Mouse (Mus musculus): ENCODE data around the gene Gm20683. TPM values are rescaled to one million over a fixed set of nuclear protein-coding genes. Genes with fewer than 3 reads are reported as not detected.
A peak's percentile ranks its signal among the peaks of the same experiment; 100 is the strongest.

The Gm20683 gene
- polyA plus RNA-seq, 1 experiment from 2014 or later = 1.4 TPM

DNA sequence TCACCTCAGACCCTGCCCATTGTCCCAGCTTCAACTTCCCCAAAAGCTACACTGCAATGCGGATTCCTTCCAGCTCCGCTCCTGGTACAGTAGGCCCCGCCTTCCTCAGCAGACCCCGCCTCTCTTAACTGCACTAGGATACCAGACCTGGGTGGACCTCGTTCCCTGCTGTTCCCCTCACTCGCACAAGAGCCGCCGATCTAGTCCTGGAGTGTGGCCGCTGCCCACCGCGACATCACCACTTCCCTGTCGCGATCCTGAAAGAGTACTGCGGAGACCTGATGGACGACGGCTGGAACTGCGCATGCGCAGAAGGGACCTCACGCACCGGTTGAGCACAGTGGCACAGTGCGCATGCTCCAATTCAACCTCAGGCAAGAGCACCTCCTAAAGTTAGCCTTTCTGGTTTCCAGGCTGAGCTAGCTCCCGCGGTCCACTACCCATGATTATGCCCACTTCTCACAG lies 56.2 kb downstream of the Gm20683 start, which contains the start of gene Haghl:
Gene Haghl (minus strand): TSS at position 393 of the 465 bp plus-strand sequence.
- Histone ChIP-seq H3K9ac (replicated peaks; ENCODE audit: low read depth, low read length) (peak within 1 kb of the TSS; percentile 43), H3K9me3 (ENCODE audit: control insufficient read depth, low read depth, low read length) (no peaks in the 10 kb centered on the region), H3K27me3 (ENCODE audit: control insufficient read depth, insufficient read depth, low read length) (no peaks in the 10 kb centered on the region), H3K36me3 (ENCODE audit: control insufficient read depth, insufficient read depth, low read length) (peaks cover 37% of the 10 kb centered on the region), H3K4me1 (ENCODE audit: control insufficient read depth, insufficient read depth, low read length) (peaks cover 8% of the 10 kb centered on the region), H3K4me2 (replicated peaks; ENCODE audit: low read depth, low read length) (peak within 1 kb of the TSS; percentile 92), H3K27ac (ENCODE audit: low read length) (peak within 1 kb of the TSS; percentile 77), H3K4me3 (ENCODE audit: low read depth, low read length) (peak within 1 kb of the TSS; percentile 67)
- WGBS = 1% methylated on average over 23 of the region's 23 CpGs
- ATAC-seq (ENCODE audit: insufficient number of reproducible peaks, insufficient read depth, low FRiP score, low read depth) = peak; percentile 80

Small RNA genes lying within 50 kb of the gene (microRNA-seq; reads per million reads assigned to microRNA genes)
- gene Mir3082 = not detected

Other genes with a start within 250 kb of the Gm20683 start
- 1.7 and 3.7 TPM in 2 replicates for gene Gng13, start 124.6 kb downstream of the Gm20683 start, polyA plus RNA-seq (2014; fragmentation: Nextera tagmentation; extraction: Ambion mirVana)
- 17.3 and 18.6 TPM in 2 replicates for gene Chtf18, start 114.3 kb downstream of the Gm20683 start, polyA plus RNA-seq (2014; fragmentation: Nextera tagmentation; extraction: Ambion mirVana)
- gene Rpusd1, start 114.1 kb downstream of the Gm20683 start, polyA plus RNA-seq (2014; fragmentation: Nextera tagmentation; extraction: Ambion mirVana) = 22.1 and 25.0 TPM in 2 replicates
- not detected in 2 replicates for gene Mslnl, start 105.7 kb downstream of the Gm20683 start, polyA plus RNA-seq (2014; fragmentation: Nextera tagmentation; extraction: Ambion mirVana)
- 29.5 and 36.0 TPM in 2 replicates for gene Msln, start 87.4 kb downstream of the Gm20683 start, polyA plus RNA-seq (2014; fragmentation: Nextera tagmentation; extraction: Ambion mirVana)
- 26.0 and 29.0 TPM in 2 replicates for gene Narfl, start 68.0 kb downstream of the Gm20683 start, polyA plus RNA-seq (2014; fragmentation: Nextera tagmentation; extraction: Ambion mirVana)
- gene Haghl, start 56.1 kb downstream of the Gm20683 start, polyA plus RNA-seq (2014; fragmentation: Nextera tagmentation; extraction: Ambion mirVana) = 76.8 and 76.9 TPM in 2 replicates
- 0.30 TPM in 1 of 2 replicates, not detected in the other for gene Ccdc78, start 55.2 kb downstream of the Gm20683 start, polyA plus RNA-seq (2014; fragmentation: Nextera tagmentation; extraction: Ambion mirVana)
- gene Fam173a, start 48.9 kb downstream of the Gm20683 start, polyA plus RNA-seq (2014; fragmentation: Nextera tagmentation; extraction: Ambion mirVana) = 109 and 110 TPM in 2 replicates
- not detected in 2 replicates for gene AC134908.4, start 46.1 kb downstream of the Gm20683 start, polyA plus RNA-seq (2014; fragmentation: Nextera tagmentation; extraction: Ambion mirVana)
- gene Metrn, start 44.6 kb downstream of the Gm20683 start, polyA plus RNA-seq (2014; fragmentation: Nextera tagmentation; extraction: Ambion mirVana) = 6.9 and 8.7 TPM in 2 replicates
- gene Fbxl16, start 32.7 kb downstream of the Gm20683 start, polyA plus RNA-seq (2014; fragmentation: Nextera tagmentation; extraction: Ambion mirVana) = 4.5 and 4.6 TPM in 2 replicates
- gene Wdr24, start 18.1 kb downstream of the Gm20683 start, polyA plus RNA-seq (2014; fragmentation: Nextera tagmentation; extraction: Ambion mirVana) = 25.3 and 28.3 TPM in 2 replicates
- gene Jmjd8, start 12.9 kb downstream of the Gm20683 start, polyA plus RNA-seq (2014; fragmentation: Nextera tagmentation; extraction: Ambion mirVana) = 41.9 and 44.4 TPM in 2 replicates
- 321 and 347 TPM in 2 replicates for gene Stub1, start 8.4 kb downstream of the Gm20683 start, polyA plus RNA-seq (2014; fragmentation: Nextera tagmentation; extraction: Ambion mirVana)
- 2.7 and 3.2 TPM in 2 replicates for gene Rhbdl1, start 4.5 kb downstream of the Gm20683 start, polyA plus RNA-seq (2014; fragmentation: Nextera tagmentation; extraction: Ambion mirVana)
- gene Rhot2, start 3.1 kb upstream of the Gm20683 start, polyA plus RNA-seq (2014; fragmentation: Nextera tagmentation; extraction: Ambion mirVana) = 11.2 and 13.6 TPM in 2 replicates
- 20.1 and 22.5 TPM in 2 replicates for gene Wdr90, start 19.7 kb upstream of the Gm20683 start, polyA plus RNA-seq (2014; fragmentation: Nextera tagmentation; extraction: Ambion mirVana)
- gene Mcrip2, start 27.0 kb upstream of the Gm20683 start, polyA plus RNA-seq (2014; fragmentation: Nextera tagmentation; extraction: Ambion mirVana) = 23.2 and 23.3 TPM in 2 replicates
- gene Mettl26, start 33.3 kb upstream of the Gm20683 start, polyA plus RNA-seq (2014; fragmentation: Nextera tagmentation; extraction: Ambion mirVana) = 66.9 and 67.5 TPM in 2 replicates
- gene Wfikkn1, start 39.1 kb upstream of the Gm20683 start, polyA plus RNA-seq (2014; fragmentation: Nextera tagmentation; extraction: Ambion mirVana) = 0.52 and 0.65 TPM in 2 replicates
- 17.0 and 17.2 TPM in 2 replicates for gene Rab40c, start 78.0 kb upstream of the Gm20683 start, polyA plus RNA-seq (2014; fragmentation: Nextera tagmentation; extraction: Ambion mirVana)
- gene Pigq, start 103.2 kb upstream of the Gm20683 start, polyA plus RNA-seq (2014; fragmentation: Nextera tagmentation; extraction: Ambion mirVana) = 59.4 and 59.7 TPM in 2 replicates
- gene Nhlrc4, start 103.2 kb upstream of the Gm20683 start, polyA plus RNA-seq (2014; fragmentation: Nextera tagmentation; extraction: Ambion mirVana) = 0.72 TPM in 1 of 2 replicates, not detected in the other
- 0.32 and 0.41 TPM in 2 replicates for gene A930017K11Rik, start 110.8 kb upstream of the Gm20683 start, polyA plus RNA-seq (2014; fragmentation: Nextera tagmentation; extraction: Ambion mirVana)
- 23.9 and 27.1 TPM in 2 replicates for gene Capn15, start 144.0 kb upstream of the Gm20683 start, polyA plus RNA-seq (2014; fragmentation: Nextera tagmentation; extraction: Ambion mirVana)
- 11.4 and 12.8 TPM in 2 replicates for gene Rab11fip3, start 227.8 kb upstream of the Gm20683 start, polyA plus RNA-seq (2014; fragmentation: Nextera tagmentation; extraction: Ambion mirVana)
- 34.9 and 40.4 TPM in 2 replicates for gene Decr2, start 248.6 kb upstream of the Gm20683 start, polyA plus RNA-seq (2014; fragmentation: Nextera tagmentation; extraction: Ambion mirVana)

Data from stomach, embryonic 14.5 days (tissue).